Mouse (Mus musculus) embryo, embryonic 11 days (tissue): ENCODE data around the gene Mapk14.

ENCODE experiments used
- DNase-seq: peaks from one replicate; pipeline ENCODE4 v3.0.0-alpha.2; 2015

The Mapk14 gene

GRCm38 (mm10) chr17:28797031-28797430, 105.9 kb downstream of the Mapk14 start:
- no peak for DNase-seq
